Mouse (Mus musculus): Measurements from ENCODE around the gene Pif1.

DNA sequence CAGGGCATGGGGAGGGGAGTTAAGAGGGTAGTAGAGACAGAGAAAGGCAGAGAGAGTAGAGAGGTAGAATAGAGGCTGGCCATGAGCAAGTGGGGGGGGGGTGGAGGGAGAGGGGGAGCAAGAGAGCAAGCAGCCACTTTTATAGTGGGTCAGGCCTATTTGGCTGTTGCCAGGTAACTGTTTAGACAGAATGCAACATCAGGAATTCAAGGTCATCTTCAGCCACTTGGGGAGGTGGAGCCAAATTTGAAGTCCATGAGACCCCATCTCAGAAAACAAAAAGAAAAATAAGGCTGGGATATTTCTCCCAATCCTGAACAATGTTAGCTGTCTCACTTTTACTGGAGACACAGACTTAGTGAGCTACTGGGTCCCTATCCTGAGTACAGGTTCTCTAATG is 55.6 kb downstream of the Pif1 start:
- TF ChIP-seq CTCF (IDR thresholded peaks at IDR 0.05 in 2 of 3, conservative IDR thresholded peaks at IDR 0.05 in 1 of 3; ENCODE audit: control insufficient read depth in 1 of 3, insufficient read depth in 1 of 3, low read depth in 2 of 3, low read length in 3 of 3, poor library complexity in 1 of 3, severe bottlenecking in 1 of 3) (no peak), NRF1 (IDR thresholded peaks at IDR 0.05; ENCODE audit: insufficient read depth, low read depth, low read length, poor library complexity, severe bottlenecking) (no peak), POLR2A (IDR thresholded peaks at IDR 0.05; ENCODE audit: control insufficient read depth in 1 of 2, insufficient read depth in 1 of 2, low read depth in 1 of 2, low read length in 2 of 2, poor library complexity in 1 of 2) (no peak)

Measured in MEL (cell line).